Mouse (Mus musculus): Measurements from ENCODE around the gene Agap1.
"Not testable (repeated sequence)": the region's sequence is repeated elsewhere in the genome, so short reads cannot be mapped to it uniquely, and the experiment has no call there.

The Agap1 gene

DNA sequence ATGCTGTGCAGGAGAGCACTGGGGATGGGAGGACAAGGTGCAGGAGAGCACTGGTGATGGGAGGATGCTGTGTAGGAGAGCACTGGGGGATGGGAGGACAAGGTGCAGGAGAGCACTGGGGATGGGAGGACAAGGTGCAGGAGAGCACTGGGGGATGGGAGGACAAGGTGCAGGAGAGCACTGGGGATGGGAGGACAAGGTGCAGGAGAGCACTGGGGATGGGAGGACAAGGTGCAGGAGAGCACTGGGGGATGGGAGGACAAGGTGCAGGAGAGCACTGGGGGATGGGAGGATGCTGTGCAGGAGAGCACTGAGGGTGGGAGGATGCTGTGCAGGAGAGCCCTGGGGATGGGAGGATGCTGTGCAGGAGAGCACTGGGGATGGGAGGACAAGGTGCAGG is 47.3 kb downstream of the Agap1 start:
- not testable (repeated sequence) for DNase-seq

DNA sequence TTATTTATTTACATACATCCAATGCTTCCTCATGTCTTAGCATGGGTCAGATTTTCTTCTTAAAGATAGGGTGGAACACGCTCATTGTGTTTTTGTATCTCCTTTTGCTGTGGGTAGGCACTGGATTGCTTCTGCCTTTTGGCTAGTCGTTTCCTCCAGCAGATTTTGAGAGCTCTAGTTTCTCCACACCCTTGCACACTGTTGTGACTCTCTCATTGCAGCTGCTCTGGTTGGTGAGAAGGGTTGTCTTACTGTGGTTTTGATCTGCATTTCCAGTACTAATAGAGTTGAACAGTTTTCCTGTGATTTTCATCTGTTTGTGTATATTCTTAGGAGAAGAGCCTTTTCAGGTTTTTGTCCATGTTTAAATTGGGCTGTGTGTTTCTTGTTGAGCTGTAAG is 54.6 kb downstream of the Agap1 start:
- DNase-seq, result no peak

DNA sequence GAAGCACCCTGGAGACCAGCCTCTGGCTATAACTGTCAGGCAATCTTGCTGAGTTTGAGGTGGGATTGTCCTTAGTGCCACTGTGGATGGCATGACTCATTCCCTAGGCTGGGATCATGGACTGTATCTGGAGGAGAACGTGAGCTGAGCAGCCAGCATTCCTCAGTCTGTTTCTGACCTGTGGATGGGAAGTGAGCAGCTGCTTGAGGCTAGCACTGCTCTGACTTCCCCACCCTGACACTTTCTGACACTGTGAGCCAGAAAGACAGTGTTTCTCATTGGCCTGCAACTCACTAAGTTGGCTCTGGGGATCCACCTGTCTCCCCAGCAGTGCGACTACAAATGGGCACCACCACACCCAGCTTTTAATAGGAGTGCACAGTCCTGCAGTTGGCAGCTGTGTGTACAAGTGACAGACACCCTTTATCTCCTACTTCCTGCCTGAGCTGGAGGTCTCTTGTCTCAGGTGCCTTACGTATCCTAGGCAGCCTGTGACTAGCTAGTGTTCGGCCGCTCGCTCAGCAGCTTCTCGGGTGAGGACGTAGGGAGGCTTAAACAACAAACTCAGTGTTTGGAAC is 55.2 kb downstream of the Agap1 start:
- DNase-seq, result no peak

DNA sequence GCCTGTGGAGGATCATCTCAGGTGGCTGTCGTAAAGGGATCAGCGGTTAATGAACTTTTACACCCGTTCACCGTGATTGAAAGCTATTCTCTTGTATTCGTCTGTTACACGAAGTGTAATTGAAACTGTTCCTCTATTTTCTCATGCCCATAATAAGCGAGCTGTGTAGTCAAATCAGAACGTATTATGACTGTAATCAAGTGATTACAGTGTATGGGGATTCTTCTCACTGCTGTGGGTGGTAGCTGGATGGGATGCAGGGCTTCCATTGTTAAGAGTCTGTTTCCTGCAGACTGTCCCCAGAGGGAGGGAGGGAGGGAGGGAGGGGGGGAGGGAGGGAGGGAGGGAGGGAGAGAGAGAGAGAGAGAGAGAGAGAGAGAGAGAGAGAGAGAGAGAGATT is 56.1 kb downstream of the Agap1 start:
- DNase-seq, result no peak

DNA sequence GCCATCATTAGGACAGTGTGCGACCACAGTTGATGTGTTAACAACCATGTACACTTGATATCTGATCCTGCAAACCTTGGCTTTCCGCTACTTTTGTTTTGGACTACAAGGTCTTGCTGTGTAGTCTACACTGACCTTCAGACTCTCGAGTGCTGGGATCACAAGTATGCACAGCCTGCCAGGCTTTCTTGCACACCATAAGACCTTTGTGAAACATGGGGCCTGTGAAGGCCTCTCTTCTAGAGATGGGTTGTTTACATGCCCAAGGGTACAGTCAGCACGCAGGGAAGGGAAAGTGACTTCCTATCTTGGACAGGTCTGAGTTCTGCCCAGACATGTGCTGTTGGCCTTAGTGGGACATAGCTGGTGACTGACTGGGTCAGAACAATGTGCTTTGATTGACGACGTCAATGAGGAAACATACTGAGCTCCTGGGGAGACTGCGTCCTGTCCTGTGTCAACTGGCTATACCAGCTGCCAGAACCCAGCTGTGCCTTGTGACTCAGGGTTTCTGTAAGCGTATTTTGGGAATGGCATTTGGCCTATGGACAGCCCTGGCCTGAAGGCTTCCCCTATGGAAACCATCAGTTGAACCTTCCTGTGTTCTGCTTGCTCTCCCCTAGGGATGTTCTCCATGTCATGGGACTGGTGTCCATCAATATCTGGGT is 59.1 kb downstream of the Agap1 start:
- no peak for DNase-seq

- DNase-seq, result no peak
Measured at GRCm38 (mm10) chr1:89515808-89516560, 61.4 kb downstream of the Agap1 start.

- no peak for DNase-seq
Measured at GRCm38 (mm10) chr1:89517817-89518216, 63.2 kb downstream of the Agap1 start.

DNA sequence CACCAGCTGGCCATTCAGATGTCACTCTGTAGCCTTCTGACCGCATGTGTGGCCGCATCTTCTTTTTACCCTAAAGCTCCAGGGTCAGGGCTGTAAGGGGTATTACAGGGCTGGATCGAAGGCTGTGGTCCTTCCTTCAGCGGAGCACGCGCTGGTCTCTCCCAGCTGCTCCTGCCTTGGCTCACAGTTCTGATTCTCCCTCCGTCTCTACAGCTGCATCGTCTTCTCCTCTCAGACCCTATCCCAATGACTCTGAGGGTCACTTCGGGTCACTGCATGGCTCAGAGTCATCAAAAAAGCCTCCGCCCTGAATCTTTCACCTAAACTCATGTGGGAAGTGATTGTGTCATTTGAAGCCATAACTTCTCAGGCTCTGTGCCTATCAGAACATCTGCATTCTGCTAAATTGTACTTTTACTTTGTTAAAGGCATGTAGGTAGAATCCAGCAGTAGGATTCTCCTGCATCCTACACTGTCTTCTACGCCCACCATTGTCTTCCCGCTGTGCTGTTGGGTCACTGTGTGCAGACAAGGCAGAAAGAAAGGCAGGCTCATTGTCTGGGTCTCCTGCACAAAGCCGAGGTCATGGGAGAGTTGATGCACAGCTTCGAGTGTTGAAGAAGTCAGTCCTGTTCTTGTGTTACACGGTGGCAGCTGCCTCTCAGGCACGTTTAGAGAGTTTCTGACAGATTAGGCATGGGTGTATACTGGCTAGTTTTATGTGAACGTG is 65.5 kb downstream of the Agap1 start:
- no peak for DNase-seq

DNA sequence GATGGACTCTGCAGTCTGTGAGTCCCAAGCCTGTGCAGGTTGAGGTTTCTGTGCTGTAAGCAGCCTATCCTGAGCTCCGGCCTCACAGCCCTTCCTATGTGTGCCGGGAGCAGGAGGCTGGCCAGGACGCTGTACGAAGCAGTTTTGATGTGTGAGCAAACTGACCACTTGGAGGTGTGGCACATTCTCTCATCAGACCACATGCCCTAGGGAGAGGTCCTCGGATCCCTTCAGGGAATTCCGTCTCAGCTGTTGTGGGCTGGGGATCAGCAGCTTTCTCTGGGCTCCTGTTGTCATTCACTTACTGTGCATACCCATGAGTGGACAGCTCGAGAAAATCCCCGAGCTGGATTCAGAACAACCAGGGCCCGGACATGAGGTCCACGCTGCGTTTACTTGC is 66.8 kb downstream of the Agap1 start:
- DNase-seq, result no peak

- DNase-seq, result no peak
Measured at GRCm38 (mm10) chr1:89521935-89522535, 67.4 kb downstream of the Agap1 start.

DNA sequence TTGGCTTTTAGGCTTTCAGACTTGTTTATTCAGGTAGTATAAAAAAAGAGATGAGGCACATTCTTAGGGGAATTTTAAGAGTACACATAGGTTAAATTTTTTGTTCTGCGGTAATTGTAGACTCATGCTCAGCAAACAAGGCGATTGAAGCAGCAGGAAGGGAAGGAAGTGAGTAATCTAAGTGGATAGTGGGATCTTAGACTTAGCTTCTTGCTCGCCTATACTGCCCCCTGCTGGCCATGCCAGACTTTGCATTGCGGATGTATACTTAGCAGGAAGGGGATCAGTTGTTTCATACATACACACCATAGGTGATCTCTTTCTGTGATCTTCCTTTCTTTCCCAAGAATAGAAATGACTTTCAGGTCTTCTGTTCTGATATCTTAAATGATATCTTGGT is 69.8 kb downstream of the Agap1 start:
- DNase-seq, result peak; percentile 95 to 98

DNA sequence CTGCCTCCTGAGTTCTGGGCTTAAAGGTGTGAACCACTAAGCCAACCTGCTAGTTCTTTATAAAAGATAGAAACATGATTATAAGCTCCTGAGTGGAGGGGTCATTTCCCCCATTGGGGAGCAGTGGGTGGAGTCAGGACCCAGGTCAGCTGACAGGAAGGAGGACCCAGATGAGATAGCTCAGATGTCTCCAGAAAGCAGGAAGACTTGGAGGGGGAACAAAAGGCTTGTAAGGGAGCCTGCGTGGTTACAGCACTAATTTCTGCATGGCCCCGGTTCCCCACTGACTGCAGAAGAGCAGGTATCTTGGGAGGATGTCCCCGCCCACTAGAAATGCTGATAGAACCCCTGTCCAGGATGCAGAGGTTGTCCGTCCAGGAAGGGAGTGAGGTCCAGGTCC is 70.4 kb downstream of the Agap1 start:
- no peak for DNase-seq

DNA sequence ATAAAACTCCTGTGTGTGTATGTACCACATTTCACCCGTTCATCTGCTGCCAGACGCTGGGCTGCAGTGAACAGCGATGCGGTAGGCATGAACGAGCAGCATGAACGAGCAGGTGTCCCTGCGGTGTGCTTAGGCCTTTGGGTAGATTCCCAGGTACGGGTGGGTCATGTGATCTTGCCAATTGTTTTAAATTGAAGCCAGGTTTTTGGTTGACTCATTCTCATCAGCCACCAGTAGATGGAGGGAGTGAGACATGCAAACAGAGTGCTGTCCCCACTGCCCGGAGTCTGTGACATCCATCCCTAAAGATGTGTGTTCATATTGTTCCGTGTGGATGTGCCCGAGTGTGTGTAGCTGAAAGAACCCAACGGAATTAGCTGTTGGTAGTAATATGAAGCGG is 71.2 kb downstream of the Agap1 start:
- DNase-seq, result peak; percentile 82 to 89

DNA sequence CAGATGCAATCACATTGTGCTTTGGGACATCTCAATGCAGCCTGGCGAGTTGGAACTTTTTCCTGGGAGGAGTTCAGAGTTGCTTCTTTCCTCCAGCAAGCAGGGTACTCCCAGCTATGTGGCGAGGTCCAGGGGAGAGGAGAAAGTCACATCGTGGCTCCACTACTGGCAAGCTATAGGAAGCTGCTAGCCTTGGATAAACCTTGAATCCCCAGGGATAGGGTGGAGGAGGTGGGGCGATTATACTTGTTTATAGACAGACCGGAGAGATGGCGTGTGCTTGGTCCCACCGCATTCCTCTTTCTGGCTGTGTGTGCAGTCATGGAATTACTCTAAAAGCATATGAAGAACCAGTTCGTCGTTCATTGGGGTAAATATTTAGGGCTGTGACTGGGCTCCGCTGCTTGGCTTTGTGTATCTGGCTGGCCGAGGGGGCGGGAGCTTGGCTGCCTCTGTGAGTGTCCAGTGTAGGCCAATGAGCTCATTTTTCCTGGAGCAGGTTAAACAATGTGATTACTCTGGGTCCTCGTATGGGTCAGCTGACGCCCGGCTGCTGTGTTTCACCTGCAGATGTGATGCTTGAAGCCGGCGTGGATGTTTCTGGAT is 74.2 kb downstream of the Agap1 start:
- no peak for DNase-seq

GRCm38 (mm10) chr1:89533702-89534101 is 79.1 kb downstream of the Agap1 start:
- DNase-seq, result no peak

DNA sequence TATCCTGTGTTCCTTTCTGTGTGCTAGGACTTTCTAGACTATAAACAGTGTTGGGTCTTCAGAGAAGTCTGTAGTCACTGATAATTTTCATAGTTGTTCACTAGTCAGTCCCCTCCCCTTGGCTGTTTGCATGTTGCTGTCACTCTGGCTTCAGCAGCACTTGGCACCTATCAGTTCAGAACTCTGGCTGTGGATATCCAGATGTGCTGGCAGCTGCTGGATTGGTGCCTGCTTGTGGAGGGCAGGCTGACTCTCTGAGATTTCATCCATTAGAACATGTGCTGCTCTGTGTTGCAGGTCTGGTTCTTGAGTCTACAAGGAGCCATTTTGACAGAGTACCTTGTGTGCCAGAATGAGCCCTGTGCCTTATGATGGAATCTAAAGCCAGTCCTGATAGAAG is 80.6 kb downstream of the Agap1 start:
- no peak for DNase-seq

DNA sequence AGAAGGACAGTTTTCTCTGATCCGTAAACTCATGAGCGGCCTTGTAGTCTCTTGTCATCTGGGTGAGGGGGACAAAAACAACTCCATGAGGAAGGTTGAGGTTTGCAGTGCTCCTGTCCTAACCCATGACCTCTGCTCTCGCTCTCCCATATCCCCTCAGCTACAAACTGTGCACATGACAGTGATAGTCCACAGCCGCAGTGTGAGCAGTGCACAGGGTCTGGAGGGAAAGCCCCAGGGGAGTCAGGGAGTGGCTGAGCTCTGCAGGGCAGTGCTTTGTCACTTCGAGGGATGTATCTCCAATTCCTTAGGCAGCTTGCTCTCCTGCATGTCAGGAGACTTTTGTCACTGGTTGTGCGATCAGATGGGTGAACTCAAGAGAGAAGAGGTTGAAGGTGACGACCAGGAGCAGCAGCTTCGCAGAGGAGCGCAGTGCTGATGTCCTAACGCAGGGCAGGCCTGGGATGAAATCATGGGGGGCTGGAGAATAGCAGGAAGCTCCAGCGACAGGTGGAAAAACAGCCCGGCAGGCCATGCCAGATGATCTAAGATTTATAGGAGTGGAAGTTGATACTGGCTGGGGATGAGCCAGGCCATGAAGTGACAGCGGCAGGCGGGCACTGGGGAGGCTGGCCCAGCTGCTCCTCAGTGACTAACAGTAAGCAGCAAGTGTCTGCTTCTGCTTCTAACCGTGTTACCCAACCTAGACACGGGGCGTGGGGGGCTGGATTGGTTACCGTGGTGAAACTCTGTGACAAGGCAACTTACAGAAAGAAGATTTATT is 83.7 kb downstream of the Agap1 start:
- DNase-seq, result no peak

DNA sequence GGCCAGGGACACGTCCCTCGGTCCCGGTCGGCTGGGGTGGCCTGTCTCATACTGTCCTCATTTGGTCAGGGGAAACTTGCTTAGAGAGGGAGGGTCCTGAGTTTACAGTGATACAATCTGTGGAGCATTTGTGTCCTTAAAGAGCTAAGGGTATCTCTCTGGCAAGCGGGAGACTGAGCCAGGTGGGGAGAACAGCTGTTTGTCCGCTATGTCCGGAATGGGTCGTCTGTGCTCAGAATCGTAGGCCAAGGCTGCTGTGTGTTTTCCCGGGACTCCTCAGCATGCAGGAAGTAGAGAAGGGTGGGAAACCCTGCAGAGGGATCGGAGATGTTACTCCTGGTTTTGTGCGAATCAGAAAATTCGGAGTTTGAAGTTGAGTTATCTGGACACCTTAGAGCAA is 84.5 kb downstream of the Agap1 start:
- DNase-seq, result no peak

DNA sequence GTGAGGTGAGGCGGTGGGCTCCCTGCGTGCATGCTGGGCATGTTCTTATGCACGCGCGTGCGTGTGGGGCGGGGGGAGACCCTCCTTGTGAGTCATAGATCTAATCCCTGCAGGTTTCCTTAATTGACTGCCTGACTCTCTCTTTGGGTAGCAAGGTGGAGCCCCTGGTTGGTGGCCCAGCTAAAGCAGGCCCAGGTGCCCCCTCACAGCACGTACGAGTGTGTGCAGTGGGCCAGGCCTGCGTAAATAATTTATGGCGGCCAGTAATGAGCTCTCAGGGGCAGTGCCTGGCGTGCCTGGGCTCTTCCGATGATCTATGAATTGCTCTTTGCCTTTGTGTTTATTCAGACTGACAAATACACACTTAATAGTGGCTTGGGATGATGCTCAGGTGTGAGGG is 86.5 kb downstream of the Agap1 start:
- no peak for DNase-seq

- DNase-seq, result no peak
Measured at GRCm38 (mm10) chr1:89542464-89542863, 87.9 kb downstream of the Agap1 start.

- no peak for DNase-seq
Measured at GRCm38 (mm10) chr1:89543312-89543711, 88.7 kb downstream of the Agap1 start.

- no peak for DNase-seq
Measured at GRCm38 (mm10) chr1:89544094-89544493, 89.5 kb downstream of the Agap1 start.

All from cerebellum, postnatal 36 days (tissue).